Mouse (Mus musculus) thymus, postnatal 25 days (tissue): ENCODE measurements around the gene Olfr385.
"Not testable (repeated sequence)": the region's sequence is repeated elsewhere in the genome, so short reads cannot be mapped to it uniquely, and the experiment has no call there.

ENCODE experiments used
- DNase-seq: peaks from one replicate; pipeline ENCODE4 v3.0.0; 2022

Olfr385 gene

GRCm38 (mm10) chr11:73592908-73593307 lies at the start of gene Olfr385:
Olfr385 (minus strand) TSS chr11:73593008.
- no peak for DNase-seq

DNA sequence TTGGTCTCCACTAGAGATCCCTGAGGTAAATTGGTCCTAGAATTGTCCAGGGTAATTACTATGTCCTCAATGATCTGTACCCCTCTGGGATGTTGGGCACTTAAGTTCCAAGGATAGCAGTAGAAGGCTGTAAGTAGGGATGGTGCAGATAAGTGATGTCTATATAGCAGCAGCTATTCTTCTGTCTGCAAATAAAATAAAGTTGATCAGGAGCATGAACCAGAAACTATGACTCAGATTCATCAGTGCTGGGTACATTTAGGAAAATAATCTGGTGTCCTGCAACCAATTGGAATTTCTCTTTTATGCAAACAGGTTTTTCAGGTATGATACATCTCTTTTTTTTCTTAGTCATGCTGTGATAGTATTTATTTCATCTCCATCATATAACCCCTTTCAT lies 5.5 kb upstream of the Olfr385 start, which contains the start of gene Olfr384:
TSS of gene Olfr384 (plus strand) at position 301 of the 400 bp plus-strand sequence.
- no peak for DNase-seq

GRCm38 (mm10) chr11:73583188-73583587 lies 9.6 kb downstream of the Olfr385 start:
- DNase-seq: not testable (repeated sequence)

- DNase-seq: no peak
Measured at GRCm38 (mm10) chr11:73579871-73580270, 12.9 kb downstream of the Olfr385 start.
